Mouse (Mus musculus): ENCODE measurements at regions not wholly inside any gene's neighbourhood (a gene's known extent, or its start where the extent isn't known, plus 50 kb on each side); places are given as distances from the start of the nearest gene placed in this dataset.

DNA sequence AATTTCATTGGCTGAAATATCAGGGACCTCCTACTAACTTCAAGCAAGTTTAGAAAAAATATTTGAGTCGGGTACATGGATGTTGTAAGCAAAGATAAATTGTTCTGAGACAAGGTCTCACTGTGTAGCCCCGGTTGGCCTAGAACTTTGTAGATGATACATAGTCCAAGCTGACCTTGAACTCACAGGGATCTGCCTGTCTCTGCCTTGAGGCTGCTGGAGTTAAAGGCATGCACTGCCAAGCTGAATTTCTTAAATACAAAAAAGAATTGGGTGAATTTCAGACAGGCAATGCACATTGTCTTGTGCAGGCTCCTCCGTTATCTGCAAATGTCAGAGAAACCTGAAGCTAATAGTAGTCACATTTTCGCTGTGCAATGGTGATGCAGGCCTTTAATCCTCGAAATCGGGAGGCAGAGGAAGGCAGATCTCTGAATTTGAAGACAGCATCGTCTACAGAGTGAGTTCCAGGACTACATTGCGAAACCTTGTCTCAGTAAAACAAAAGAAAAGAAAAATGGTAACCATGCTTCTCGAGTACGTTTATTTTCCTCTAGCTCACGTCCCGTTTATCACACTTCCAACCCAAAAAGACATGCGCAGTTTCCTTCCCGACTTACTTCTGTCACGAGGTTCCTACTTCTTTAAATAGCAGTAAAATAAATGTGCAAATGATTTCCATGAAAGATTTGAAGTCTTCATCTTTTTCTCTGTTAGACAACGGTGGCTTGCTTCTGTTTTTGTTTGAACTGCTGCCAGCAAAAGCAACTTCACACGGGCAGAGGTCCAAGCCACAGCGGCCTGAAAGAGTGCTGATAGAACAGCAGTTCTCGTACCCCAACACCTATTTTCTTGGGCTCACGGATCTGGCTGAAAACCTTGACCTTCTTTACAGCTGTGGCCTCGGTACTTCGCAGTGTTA, 73.9 kb downstream of the Cox18 start:
- TF ChIP-seq CTCF (IDR thresholded peaks at IDR 0.05; ENCODE audit: low read depth) (no peak), EP300 (IDR thresholded peaks at IDR 0.05; ENCODE audit: low read depth) (no peak)
